Mouse (Mus musculus) ES-E14 (cell line): ENCODE results near the gene Mphosph10. TPM values are rescaled to one million over a fixed set of nuclear protein-coding genes. Genes with fewer than 3 reads are reported as not detected.

Experiments
- DNase-seq: peaks from one replicate; pipeline ENCODE4 v3.0.0-alpha.2; 2013; ENCODE audit warnings: low read depth, low spot score
- H3K27ac ChIP-seq: 2 replicates; pipeline ENCODE4 v1.5.1; 2012; ENCODE audit warnings: low read depth, mild to moderate bottlenecking, low read length, moderate library complexity, mixed read lengths; ENCODE audit not compliant: poor library complexity, insufficient read depth, severe bottlenecking
- H3K36me3 ChIP-seq: 2 replicates; pipeline ENCODE4 v1.6.1; 2012; ENCODE audit warnings: mild to moderate bottlenecking, low read length, moderate library complexity, mixed read lengths; ENCODE audit not compliant: control insufficient read depth, poor library complexity, insufficient read depth, severe bottlenecking
- H3K4me1 ChIP-seq, 2 experiments: fragments of 150-350 bp in 1 of 2; sonication (generic) in 1 of 2; 2 replicates each; pipeline ENCODE4 v1.6.1; 2012; ENCODE audit warnings: low read length in 2 of 2, mild to moderate bottlenecking in 1 of 2, mixed read lengths in 1 of 2; ENCODE audit not compliant: control insufficient read depth in 2 of 2, insufficient read depth in 2 of 2, poor library complexity in 1 of 2
- H3K4me3 ChIP-seq, 2 experiments: fragments of 150-350 bp in 1 of 2; sonication (generic) in 1 of 2; 2 replicates each; pipeline ENCODE4 v1.5.1; 2012; ENCODE audit warnings: low read length in 2 of 2, low read depth in 1 of 2, mild to moderate bottlenecking in 1 of 2, mixed read lengths in 1 of 2; ENCODE audit not compliant: insufficient read depth in 1 of 2, poor library complexity in 1 of 2, severe bottlenecking in 1 of 2
- H3K9ac ChIP-seq: 2 replicates; pipeline ENCODE4 v1.6.1; 2012; ENCODE audit warnings: low read depth, mild to moderate bottlenecking, low read length, mixed read lengths; ENCODE audit not compliant: poor library complexity, insufficient read depth, severe bottlenecking
- H3K9me3 ChIP-seq: fragments of 150-350 bp; sonication (generic); 2 replicates; pipeline ENCODE4 v1.6.1; 2012; ENCODE audit warnings: low read depth, mild to moderate bottlenecking, low read length; ENCODE audit not compliant: control insufficient read depth, insufficient read depth
- CHD2 ChIP-seq: IDR thresholded peaks from 2 replicates; pipeline ENCODE4 v1.6.1; 2014; ENCODE audit warnings: mild to moderate bottlenecking, low read depth, low read length, inconsistent platforms
- HCFC1 ChIP-seq: IDR thresholded peaks from 2 replicates; pipeline ENCODE4 v1.6.1; 2012; ENCODE audit warnings: low read length, inconsistent platforms, borderline replicate concordance; ENCODE audit not compliant: insufficient read depth
- MAFK ChIP-seq: IDR thresholded peaks from 2 replicates; pipeline ENCODE4 v1.6.1; 2014; ENCODE audit warnings: mild to moderate bottlenecking, low read depth, low read length, inconsistent platforms; ENCODE audit not compliant: insufficient read depth
- ZC3H11A ChIP-seq: IDR thresholded peaks from 2 replicates; pipeline ENCODE4 v1.6.1; 2012; ENCODE audit warnings: low read depth, mild to moderate bottlenecking, inconsistent platforms, low read length, borderline replicate concordance
- ZNF384 ChIP-seq: IDR thresholded peaks from 2 replicates; pipeline ENCODE4 v1.6.1; 2012; ENCODE audit warnings: low read depth, low read length, inconsistent platforms
- in situ Hi-C, 2 experiments: fragments of 600-800 bp; cut with MboI; formaldehyde crosslinking; loops; one replicate each; pipeline ENCODE4 v1.15.1; 2025; ENCODE audit warnings: low sequenced_read_pairs in 2 of 2, inconsistent platforms in 1 of 2; ENCODE audit not compliant: unreplicated experiment in 2 of 2
- total RNA-seq: library from RNA; depleted of rRNA; stranded (reverse); fragments of 300-350 nt; gene quantifications from 2 replicates; pipeline ENCODE4 v1.2.3, GENCODE M21; 2012; rRNA removed

Mphosph10 gene
- total RNA-seq = 47.2 and 57.8 TPM in 2 replicates

DNA sequence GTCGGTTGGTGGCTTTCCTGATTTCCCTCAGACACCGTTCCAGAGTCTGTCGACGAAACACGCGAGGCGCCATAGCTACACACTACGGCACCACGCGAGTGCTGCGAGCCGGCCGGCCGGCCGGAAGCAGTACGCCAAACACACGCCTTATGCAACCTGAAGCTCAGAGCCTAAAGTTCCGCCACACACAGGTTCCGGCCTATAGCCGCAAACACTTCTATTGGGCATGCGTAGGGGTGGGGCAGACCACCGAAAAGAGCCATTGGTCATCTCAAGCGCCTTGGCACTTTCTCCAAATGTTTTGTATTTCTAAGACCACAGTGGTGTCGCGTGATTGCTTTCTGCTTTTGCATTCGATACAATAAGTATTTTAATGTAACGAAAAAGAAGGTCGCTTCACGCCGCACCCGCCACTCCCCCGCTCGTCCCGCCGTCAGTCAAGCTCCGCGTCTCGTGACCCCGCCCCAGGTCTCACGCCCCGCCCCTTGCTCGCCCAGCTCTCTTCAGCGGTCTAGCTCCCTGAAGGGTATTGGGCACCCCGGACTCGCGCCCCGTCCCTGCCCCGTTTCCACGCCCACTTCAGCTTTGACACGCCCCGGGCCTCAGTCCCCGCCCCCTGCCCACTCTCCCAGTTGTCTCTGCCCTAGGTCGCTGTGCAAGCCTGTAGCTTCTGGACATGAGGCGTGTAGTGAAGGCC lies at the start of gene Mphosph10, which contains the start of gene Mcee:
Gene Mphosph10, minus strand, starts transcription at position 147 of the 697 bp plus-strand sequence.
Gene Mcee, plus strand, starts transcription at position 486 of the 697 bp plus-strand sequence.
- H3K27ac ChIP-seq = no peak within 1 kb of the TSS
- peak; percentile 95 for DNase-seq
- H3K36me3 ChIP-seq = peaks cover 7% of the 10 kb centered on the region; the same call in 1 of the 2 replicates
- peak within 1 kb of the TSS; percentile 68 to 86 for H3K4me3 ChIP-seq
- H3K9ac ChIP-seq = peak within 1 kb of the TSS; percentile 91
- in situ Hi-C loops = no loop called here
- no peaks in the 10 kb centered on the region for H3K9me3 ChIP-seq
- H3K4me1 ChIP-seq = 0 out of 4 replicates have a peak, but pooled peaks cover 0 to 2% of the 10 kb centered on the region in 2 experiments
- TF ChIP-seq MAFK = no peak
- TF ChIP-seq HCFC1 = peak; percentile 85
- no peak for TF ChIP-seq ZNF384
- no peak for TF ChIP-seq ZC3H11A
- peak; percentile 42; the same call in 1 of the 2 replicates for TF ChIP-seq CHD2

DNA sequence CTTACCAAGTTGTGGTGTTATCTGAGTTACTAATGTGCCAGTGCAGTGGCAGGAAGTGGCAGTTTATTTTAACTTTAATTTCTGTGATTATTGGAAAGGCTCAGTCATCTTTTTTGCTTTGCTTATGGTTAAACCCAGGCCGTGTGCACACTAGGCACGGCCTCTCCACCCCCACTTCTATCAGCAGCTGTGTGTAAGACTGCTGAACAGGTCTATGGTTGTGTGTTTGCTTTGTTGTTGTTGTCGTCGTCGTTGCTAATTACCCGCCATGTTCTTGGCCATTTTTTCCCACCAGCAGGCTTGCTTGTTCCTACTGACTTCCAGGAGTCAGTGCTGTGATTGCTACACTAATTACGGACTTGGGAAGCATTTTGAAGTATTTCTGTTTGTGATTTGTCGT lies 48.5 kb upstream of the Mphosph10 start:
- no peak for TF ChIP-seq HCFC1
- no peak for TF ChIP-seq ZC3H11A
- no peak for TF ChIP-seq MAFK
- TF ChIP-seq CHD2 = no peak
- no peak for TF ChIP-seq ZNF384
- Histone ChIP-seq H3K4me1 (no peaks in the 10 kb centered on the region), H3K4me3 (no peak overlapping the region), H3K9ac (no peak overlapping the region), H3K9me3 (no peaks in the 10 kb centered on the region), H3K36me3 (no peaks in the 10 kb centered on the region), H3K27ac (no peak overlapping the region)
- no peak for DNase-seq
- in situ Hi-C loops = loop anchor here in 1 of 2 experiments (25.0 kb wide), 1 partner anchor 297 kb away; no protein-coding TSS in a partner anchor

DNA sequence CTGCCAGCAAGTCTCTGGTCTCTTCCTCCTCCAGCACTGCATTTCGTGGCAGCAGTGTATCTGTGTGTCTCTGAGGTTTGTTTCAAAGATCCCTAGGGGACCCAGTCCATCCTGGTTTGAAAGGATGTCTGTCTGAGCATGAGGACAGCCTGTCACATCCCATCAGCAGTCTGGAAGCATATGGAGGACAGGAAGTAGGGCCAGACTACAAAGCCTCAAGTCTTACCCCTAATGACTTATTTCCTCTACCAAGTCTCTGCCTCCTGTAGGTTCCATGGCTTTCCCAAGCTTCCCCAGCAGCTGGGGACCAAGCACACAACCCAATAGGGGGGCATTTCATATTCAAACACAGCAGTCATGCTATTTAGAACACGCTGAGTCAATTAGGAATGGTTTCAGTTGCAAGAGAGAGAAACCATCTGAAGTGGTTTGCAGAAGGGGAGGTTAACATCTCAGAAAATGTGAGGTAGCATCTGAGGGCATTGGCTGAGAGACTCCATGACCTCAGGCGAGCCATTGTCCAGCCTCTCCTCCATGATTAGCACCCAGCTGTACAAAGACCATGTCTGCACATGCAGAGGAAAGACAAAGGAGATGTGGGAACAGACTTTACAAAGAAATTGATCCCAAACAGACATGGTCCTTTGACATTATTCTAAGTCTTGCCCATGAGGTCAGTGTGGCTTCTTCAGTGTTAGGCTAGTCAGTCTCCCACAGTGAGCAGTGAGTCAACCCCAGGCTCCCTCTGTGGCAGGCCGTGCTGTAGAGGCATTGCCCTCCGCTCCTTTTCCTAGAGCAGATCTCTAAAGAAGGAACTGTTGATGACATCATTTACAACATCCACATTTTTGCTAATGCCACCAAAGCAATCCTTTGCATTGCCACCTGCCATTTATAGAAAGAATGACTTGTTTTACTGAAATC lies 47.8 kb upstream of the Mphosph10 start:
- in situ Hi-C loops = loop anchor here in 1 of 2 experiments (25.0 kb wide), 1 partner anchor 297 kb away; no protein-coding TSS in a partner anchor
- Histone ChIP-seq H3K9me3 (no peaks in the 10 kb centered on the region), H3K4me3 (no peak overlapping the region), H3K36me3 (no peaks in the 10 kb centered on the region), H3K4me1 (no peaks in the 10 kb centered on the region), H3K27ac (no peak overlapping the region), H3K9ac (no peak overlapping the region)
- no peak for DNase-seq
- no peak for TF ChIP-seq MAFK

DNA sequence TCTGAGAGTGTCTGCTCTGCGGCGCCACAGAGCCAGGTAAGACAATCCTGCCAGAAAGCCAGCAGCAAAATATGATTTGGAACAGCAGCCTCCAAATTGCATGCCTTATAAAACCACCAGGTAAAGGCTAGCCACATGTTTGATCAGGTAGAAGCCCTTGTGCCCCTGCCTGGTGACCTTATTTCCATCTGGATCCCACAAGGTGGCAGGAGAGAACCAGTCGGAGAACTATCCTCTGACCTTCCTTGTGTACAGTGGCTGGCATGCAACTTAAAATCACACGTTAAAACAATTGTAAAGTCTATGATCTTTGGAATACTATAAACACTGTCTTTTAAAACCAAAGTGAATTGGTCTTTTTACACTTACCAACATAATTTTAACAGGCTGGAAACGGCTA lies 32.8 kb upstream of the Mphosph10 start:
- no peak overlapping the region for H3K9ac ChIP-seq
- H3K27ac ChIP-seq = no peak overlapping the region
- H3K36me3 ChIP-seq = no peaks in the 10 kb centered on the region
- H3K9me3 ChIP-seq = no peaks in the 10 kb centered on the region
- no peaks in the 10 kb centered on the region for H3K4me1 ChIP-seq
- no peak overlapping the region for H3K4me3 ChIP-seq
- TF ChIP-seq ZC3H11A (no peak), HCFC1 (no peak), CHD2 (no peak), ZNF384 (no peak), MAFK (no peak)
- DNase-seq = no peak
- in situ Hi-C loops = loop anchor here in 1 of 2 experiments (25.0 kb wide), 1 partner anchor 312 kb away; no protein-coding TSS in a partner anchor
